Mouse (Mus musculus) olfactory bulb, adult 2 months (tissue): ENCODE results near the gene Ceacam19.

Experiments
- CTCF ChIP-seq: fragments of 200-500 bp; IDR thresholded peaks from 2 replicates; pipeline ENCODE4 v1.5.1; 2012; ENCODE audit warnings: low read depth, mild to moderate bottlenecking, low read length, moderate library complexity; ENCODE audit not compliant: insufficient read depth
- POLR2A ChIP-seq: fragments of 200-500 bp; IDR thresholded peaks from 2 replicates; pipeline ENCODE4 v1.6.1; 2012; ENCODE audit warnings: mild to moderate bottlenecking, low read depth, low read length, moderate library complexity; ENCODE audit not compliant: insufficient read depth

- TF ChIP-seq CTCF (no peak), POLR2A (no peak)
These were observed 43.1 kb downstream of the Ceacam19 start for GRCm38 (mm10) chr7:19844521-19845171.
